Mouse (Mus musculus): ENCODE results near the gene Fign.

DNA sequence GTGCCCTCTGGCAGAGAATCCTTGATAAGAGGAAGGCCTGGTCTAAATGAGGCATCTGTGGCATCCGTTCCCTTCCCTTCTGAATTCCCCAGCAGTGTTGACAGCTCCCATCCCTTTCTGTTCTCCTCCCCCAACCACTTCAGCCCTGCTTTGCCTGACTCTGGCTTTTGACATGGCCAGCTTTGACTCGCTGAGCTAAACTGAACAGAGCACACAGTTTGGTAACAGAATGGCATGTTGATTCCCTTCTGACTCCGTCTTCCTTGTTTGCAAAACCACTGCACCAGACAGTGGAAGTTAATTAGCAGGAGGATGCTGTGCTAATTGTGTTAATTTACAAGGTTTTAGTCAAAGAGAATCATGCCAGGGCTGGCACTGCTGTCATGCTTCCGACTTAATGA, 115.5 kb downstream of the Fign start:
- TF ChIP-seq CTCF (IDR thresholded peaks at IDR 0.05; ENCODE audit: borderline replicate concordance, extremely low read depth, insufficient read depth, insufficient read length) (no peak), POLR2A (IDR thresholded peaks at IDR 0.05; ENCODE audit: borderline replicate concordance, extremely low read depth, insufficient read depth, insufficient read length, poor library complexity, severe bottlenecking) (no peak)
